Mouse (Mus musculus): ENCODE data around the gene Poldip2. TPM values are rescaled to one million over a fixed set of nuclear protein-coding genes. Genes with fewer than 3 reads are reported as not detected.
A peak's percentile ranks its signal among the peaks of the same experiment; 100 is the strongest.

Poldip2 gene
- polyA plus RNA-seq, 1 experiment: 43.6 TPM

GRCm38 (mm10) chr11:78488168-78488567 lies 23.8 kb upstream of the Poldip2 start:
- Histone ChIP-seq H3K4me1 (replicated peaks; ENCODE audit: control insufficient read depth, insufficient read depth, low read length) (no peaks in the 10 kb centered on the region), H3K36me3 (ENCODE audit: control insufficient read depth, insufficient read depth, low read length) (no peaks in the 10 kb centered on the region), H3K27ac (ENCODE audit: control insufficient read depth, insufficient read depth, low read length) (no peak overlapping the region), H3K4me3 (ENCODE audit: control insufficient read depth, insufficient read depth, low read length) (no peak overlapping the region), H3K27me3 (ENCODE audit: control insufficient read depth, insufficient read depth, low read length) (peaks cover 2% of the 10 kb centered on the region; the same call in 1 of the 2 replicates)
- TF ChIP-seq POLR2A (IDR thresholded peaks at IDR 0.05; ENCODE audit: control insufficient read depth, extremely low read depth, insufficient read depth, low read length, poor library complexity) (no peak), CTCF (IDR thresholded peaks at IDR 0.05; ENCODE audit: borderline replicate concordance, control insufficient read depth, extremely low read depth, insufficient read depth, low read length, poor library complexity) (peak; percentile 50; the same call in 1 of the 2 replicates)
- DNase-seq: peak; percentile 64
- WGBS: 3% methylated on average over 8 of the region's 8 CpGs

DNA sequence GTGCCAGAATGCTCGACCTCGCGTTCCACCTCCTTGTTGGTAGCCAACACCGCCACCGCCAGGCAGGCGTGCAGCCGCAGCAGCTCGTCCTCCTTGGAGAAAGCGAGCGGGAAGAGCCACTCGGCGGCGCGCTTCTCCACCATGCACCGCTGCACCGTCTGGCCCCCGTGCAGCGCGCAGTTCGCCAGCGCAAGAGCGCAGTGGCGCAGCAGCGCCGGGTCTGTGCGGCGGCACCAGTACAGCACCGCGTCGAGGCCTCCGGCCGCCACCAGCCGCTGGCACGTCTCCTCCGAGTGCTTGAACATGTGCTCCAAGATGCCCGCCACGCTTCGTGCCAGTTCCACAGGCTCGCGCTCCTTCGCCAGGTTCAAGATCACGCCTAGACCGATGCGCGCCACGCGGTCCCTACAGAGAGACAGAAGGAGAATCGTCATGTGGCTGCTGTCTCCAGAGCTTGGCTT lies 21.2 kb upstream of the Poldip2 start:
- Histone ChIP-seq H3K27me3 (ENCODE audit: control insufficient read depth, insufficient read depth, low read length) (peaks cover 2% of the 10 kb centered on the region; the same call in 1 of the 2 replicates), H3K27ac (ENCODE audit: control insufficient read depth, insufficient read depth, low read length) (no peak overlapping the region), H3K4me3 (ENCODE audit: control insufficient read depth, insufficient read depth, low read length) (no peak overlapping the region), H3K36me3 (ENCODE audit: control insufficient read depth, insufficient read depth, low read length) (no peaks in the 10 kb centered on the region), H3K4me1 (replicated peaks; ENCODE audit: control insufficient read depth, insufficient read depth, low read length) (no peaks in the 10 kb centered on the region)
- WGBS: 9% methylated on average over 48 of the region's 48 CpGs
- TF ChIP-seq POLR2A (IDR thresholded peaks at IDR 0.05; ENCODE audit: control insufficient read depth, extremely low read depth, insufficient read depth, low read length, poor library complexity) (no peak), CTCF (IDR thresholded peaks at IDR 0.05; ENCODE audit: borderline replicate concordance, control insufficient read depth, extremely low read depth, insufficient read depth, low read length, poor library complexity) (no peak)
- DNase-seq: peak; percentile 30

- Histone ChIP-seq H3K27me3 (ENCODE audit: control insufficient read depth, insufficient read depth, low read length) (peaks cover 6% of the 10 kb centered on the region), H3K36me3 (ENCODE audit: control insufficient read depth, insufficient read depth, low read length) (no peaks in the 10 kb centered on the region), H3K4me3 (ENCODE audit: control insufficient read depth, insufficient read depth, low read length) (no peak overlapping the region), H3K4me1 (replicated peaks; ENCODE audit: control insufficient read depth, insufficient read depth, low read length) (peaks cover 15% of the 10 kb centered on the region), H3K27ac (ENCODE audit: control insufficient read depth, insufficient read depth, low read length) (no peak overlapping the region)
- DNase-seq: peak; percentile 15
- WGBS: 17% methylated on average over 6 of the region's 6 CpGs
- TF ChIP-seq POLR2A (IDR thresholded peaks at IDR 0.05; ENCODE audit: control insufficient read depth, extremely low read depth, insufficient read depth, low read length, poor library complexity) (no peak), CTCF (IDR thresholded peaks at IDR 0.05; ENCODE audit: borderline replicate concordance, control insufficient read depth, extremely low read depth, insufficient read depth, low read length, poor library complexity) (no peak)
These were observed 16.1 kb upstream of the Poldip2 start for GRCm38 (mm10) chr11:78495904-78496303.

DNA sequence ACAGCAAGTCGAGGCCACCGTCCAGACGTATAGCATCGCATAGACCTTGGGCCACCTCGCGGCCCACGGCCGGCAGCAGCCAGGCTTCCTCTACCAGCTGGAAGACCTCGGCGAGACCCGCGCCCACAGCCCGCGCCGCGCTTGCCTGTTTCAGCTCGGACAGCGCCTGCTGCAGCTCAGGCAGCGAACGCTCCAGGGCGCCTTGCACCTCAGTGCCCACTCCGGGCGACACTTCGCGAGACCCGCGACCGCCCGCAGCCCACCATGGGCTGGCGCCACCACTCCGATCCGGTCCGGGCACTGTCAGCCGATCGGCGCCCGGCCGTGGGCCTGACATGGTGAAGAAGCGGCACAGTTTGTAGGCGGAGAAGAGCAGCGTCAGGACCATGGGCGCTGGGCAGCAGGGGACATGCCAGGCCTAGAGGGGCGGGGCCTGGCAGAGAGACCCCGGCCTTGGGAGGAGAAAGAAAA lies 14.9 kb upstream of the Poldip2 start:
- H3K27ac ChIP-seq (ENCODE audit: control insufficient read depth, insufficient read depth, low read length): no peak overlapping the region
- H3K27me3 ChIP-seq (ENCODE audit: control insufficient read depth, insufficient read depth, low read length): peaks cover 6% of the 10 kb centered on the region
- TF ChIP-seq POLR2A (IDR thresholded peaks at IDR 0.05; ENCODE audit: control insufficient read depth, extremely low read depth, insufficient read depth, low read length, poor library complexity) (no peak), CTCF (IDR thresholded peaks at IDR 0.05; ENCODE audit: borderline replicate concordance, control insufficient read depth, extremely low read depth, insufficient read depth, low read length, poor library complexity) (0 out of 2 replicates have a peak, but pooled peaks have one; percentile 13)
- peaks cover 15% of the 10 kb centered on the region for H3K4me1 ChIP-seq (replicated peaks; ENCODE audit: control insufficient read depth, insufficient read depth, low read length)
- H3K36me3 ChIP-seq (ENCODE audit: control insufficient read depth, insufficient read depth, low read length): no peaks in the 10 kb centered on the region
- H3K4me3 ChIP-seq (ENCODE audit: control insufficient read depth, insufficient read depth, low read length): peak overlapping the region; percentile 43
- WGBS: 2% methylated on average over 44 of the region's 44 CpGs
- peak; percentile 27 for DNase-seq

GRCm38 (mm10) chr11:78497544-78498522 lies 14.2 kb upstream of the Poldip2 start, which contains the start of gene Sarm1:
Sarm1 (minus strand) TSS chr11:78497754.
- peak within 1 kb of the TSS; percentile 43 for H3K4me3 ChIP-seq (ENCODE audit: control insufficient read depth, insufficient read depth, low read length)
- H3K27ac ChIP-seq (ENCODE audit: control insufficient read depth, insufficient read depth, low read length): no peak within 1 kb of the TSS
- peak; percentile 99 for DNase-seq
- peaks cover 6% of the 10 kb centered on the region for H3K27me3 ChIP-seq (ENCODE audit: control insufficient read depth, insufficient read depth, low read length)
- H3K36me3 ChIP-seq (ENCODE audit: control insufficient read depth, insufficient read depth, low read length): no peaks in the 10 kb centered on the region
- TF ChIP-seq POLR2A (IDR thresholded peaks at IDR 0.05; ENCODE audit: control insufficient read depth, extremely low read depth, insufficient read depth, low read length, poor library complexity) (peak; percentile 19; the same call in 1 of the 2 replicates), CTCF (IDR thresholded peaks at IDR 0.05; ENCODE audit: borderline replicate concordance, control insufficient read depth, extremely low read depth, insufficient read depth, low read length, poor library complexity) (no peak)
- WGBS: 3% methylated on average over 36 of the region's 36 CpGs
- peaks cover 15% of the 10 kb centered on the region for H3K4me1 ChIP-seq (replicated peaks; ENCODE audit: control insufficient read depth, insufficient read depth, low read length)

- H3K27ac ChIP-seq (ENCODE audit: control insufficient read depth, insufficient read depth, low read length): no peak within 1 kb of the TSS
- no peak for DNase-seq
- H3K4me3 ChIP-seq (ENCODE audit: control insufficient read depth, insufficient read depth, low read length): peak within 1 kb of the TSS; percentile 41
- peaks cover 6% of the 10 kb centered on the region for H3K27me3 ChIP-seq (ENCODE audit: control insufficient read depth, insufficient read depth, low read length)
- H3K4me1 ChIP-seq (replicated peaks; ENCODE audit: control insufficient read depth, insufficient read depth, low read length): peaks cover 15% of the 10 kb centered on the region
- H3K36me3 ChIP-seq (ENCODE audit: control insufficient read depth, insufficient read depth, low read length): no peaks in the 10 kb centered on the region
- 81% methylated on average over 7 of the region's 7 CpGs for WGBS
- no peak for TF ChIP-seq CTCF (IDR thresholded peaks at IDR 0.05; ENCODE audit: borderline replicate concordance, control insufficient read depth, extremely low read depth, insufficient read depth, low read length, poor library complexity)
- TF ChIP-seq POLR2A (IDR thresholded peaks at IDR 0.05; ENCODE audit: control insufficient read depth, extremely low read depth, insufficient read depth, low read length, poor library complexity): no peak
These were observed 13.0 kb upstream of the Poldip2 start, which contains the start of gene Vtn for GRCm38 (mm10) chr11:78499004-78499403. Vtn (plus strand) TSS chr11:78499091.

All from thymus, adult 2 months (tissue).